Mouse (Mus musculus): ENCODE results near the gene Pisd. TPM values are rescaled to one million over a fixed set of nuclear protein-coding genes. Genes with fewer than 3 reads are reported as not detected.

The Pisd gene
- polyA plus RNA-seq, 1 experiment, result 39.9 TPM

GRCm38 (mm10) chr5:32713042-32713702 lies 72.3 kb downstream of the Pisd start:
- Histone ChIP-seq H3K27ac (ENCODE audit: insufficient read depth, low read length) (peak overlapping the region; percentile 35), H3K4me1 (ENCODE audit: control insufficient read depth, insufficient read depth, low read length) (no peaks in the 10 kb centered on the region), H3K4me3 (ENCODE audit: insufficient read depth, low read length) (peak overlapping the region; percentile 61)
- TF ChIP-seq CTCF (IDR thresholded peaks at IDR 0.05; ENCODE audit: borderline replicate concordance, insufficient read depth, low read length) (no peak), POLR2A (IDR thresholded peaks at IDR 0.05; ENCODE audit: low read depth, low read length) (no peak)

- Histone ChIP-seq H3K4me1 (ENCODE audit: control insufficient read depth, insufficient read depth, low read length) (no peaks in the 10 kb centered on the region), H3K4me3 (ENCODE audit: insufficient read depth, low read length) (no peak overlapping the region)
These were observed 73.0 kb downstream of the Pisd start for GRCm38 (mm10) chr5:32712221-32713041.

GRCm38 (mm10) chr5:32711485-32711884 lies 74.0 kb downstream of the Pisd start:
- TF ChIP-seq CTCF (IDR thresholded peaks at IDR 0.05; ENCODE audit: borderline replicate concordance, insufficient read depth, low read length) (no peak), POLR2A (IDR thresholded peaks at IDR 0.05; ENCODE audit: low read depth, low read length) (no peak)
- H3K4me1 ChIP-seq (ENCODE audit: control insufficient read depth, insufficient read depth, low read length), result no peaks in the 10 kb centered on the region
- H3K27ac ChIP-seq (ENCODE audit: insufficient read depth, low read length), result no peak overlapping the region
- H3K4me3 ChIP-seq (ENCODE audit: insufficient read depth, low read length), result no peak overlapping the region

More at GRCm38 (mm10) chr5:32712221-32713041, 73.0 kb downstream of the Pisd start:
- H3K27ac ChIP-seq (ENCODE audit: insufficient read depth, low read length), result no peak overlapping the region
- TF ChIP-seq POLR2A (IDR thresholded peaks at IDR 0.05; ENCODE audit: low read depth, low read length), result no peak; the same call in 1 of the 2 replicates
- no peak for TF ChIP-seq CTCF (IDR thresholded peaks at IDR 0.05; ENCODE audit: borderline replicate concordance, insufficient read depth, low read length)

GRCm38 (mm10) chr5:32706226-32706780 lies 79.1 kb downstream of the Pisd start:
- no peak overlapping the region for H3K4me3 ChIP-seq (ENCODE audit: insufficient read depth, low read length)
- H3K27ac ChIP-seq (ENCODE audit: insufficient read depth, low read length), result no peak overlapping the region
- no peak for TF ChIP-seq POLR2A (IDR thresholded peaks at IDR 0.05; ENCODE audit: low read depth, low read length)
- no peak for TF ChIP-seq CTCF (IDR thresholded peaks at IDR 0.05; ENCODE audit: borderline replicate concordance, insufficient read depth, low read length)
- no peaks in the 10 kb centered on the region for H3K4me1 ChIP-seq (ENCODE audit: control insufficient read depth, insufficient read depth, low read length)

- no peak overlapping the region for H3K4me3 ChIP-seq (ENCODE audit: insufficient read depth, low read length)
- no peaks in the 10 kb centered on the region for H3K4me1 ChIP-seq (ENCODE audit: control insufficient read depth, insufficient read depth, low read length)
- TF ChIP-seq POLR2A (IDR thresholded peaks at IDR 0.05; ENCODE audit: low read depth, low read length) (no peak), CTCF (IDR thresholded peaks at IDR 0.05; ENCODE audit: borderline replicate concordance, insufficient read depth, low read length) (no peak)
- no peak overlapping the region for H3K27ac ChIP-seq (ENCODE audit: insufficient read depth, low read length)
These were observed 88.1 kb downstream of the Pisd start for GRCm38 (mm10) chr5:32697208-32697867.

- Histone ChIP-seq H3K4me1 (ENCODE audit: control insufficient read depth, insufficient read depth, low read length) (no peaks in the 10 kb centered on the region), H3K27ac (ENCODE audit: insufficient read depth, low read length) (no peak overlapping the region), H3K4me3 (ENCODE audit: insufficient read depth, low read length) (no peak overlapping the region)
- TF ChIP-seq CTCF (IDR thresholded peaks at IDR 0.05; ENCODE audit: borderline replicate concordance, insufficient read depth, low read length) (no peak), POLR2A (IDR thresholded peaks at IDR 0.05; ENCODE audit: low read depth, low read length) (no peak)
These were observed 92.0 kb downstream of the Pisd start for GRCm38 (mm10) chr5:32693411-32693810.

Other genes starting within 250 kb of the Pisd start
- 26.4 and 33.0 TPM in 2 replicates for gene Yes1, start 174.5 kb downstream of the Pisd start, polyA plus RNA-seq (2011; ENCODE audit: insufficient read length, low read depth, missing spikeins)
- not detected in 2 replicates for gene Gm20671, start 41.5 kb upstream of the Pisd start, polyA plus RNA-seq (2011; ENCODE audit: insufficient read length, low read depth, missing spikeins)
- 15.2 and 16.8 TPM in 2 replicates for gene Prr14l, start 68.6 kb upstream of the Pisd start, polyA plus RNA-seq (2011; ENCODE audit: insufficient read length, low read depth, missing spikeins)
- 17.6 and 22.4 TPM in 2 replicates for gene Depdc5, start 78.1 kb upstream of the Pisd start, polyA plus RNA-seq (2011; ENCODE audit: insufficient read length, low read depth, missing spikeins)
- 306 and 356 TPM in 2 replicates for gene Ywhah, start 233.2 kb upstream of the Pisd start, polyA plus RNA-seq (2011; ENCODE audit: insufficient read length, low read depth, missing spikeins)